Mouse (Mus musculus): Measurements from ENCODE around the gene Mlf1. TPM values are rescaled to one million over a fixed set of nuclear protein-coding genes. Genes with fewer than 3 reads are reported as not detected.

The Mlf1 gene
- total and polyA plus RNA-seq, 2 experiments from 2014 or later: 5.5 to 30.2 TPM

GRCm38 (mm10) chr3:67429338-67429998, 55.6 kb downstream of the Mlf1 start:
- 30% methylated on average over 8 of the region's 8 CpGs for WGBS
- Histone ChIP-seq H3K27ac (no peak overlapping the region), H3K27me3 (ENCODE audit: insufficient read depth, low read length) (no peaks in the 10 kb centered on the region), H3K4me2 (ENCODE audit: low read depth, low read length) (peak overlapping the region; percentile 63), H3K9ac (replicated peaks; ENCODE audit: low read length) (no peak overlapping the region), H3K36me3 (ENCODE audit: insufficient read depth, low read length) (peaks cover 16% of the 10 kb centered on the region; the same call in 1 of the 2 replicates), H3K9me3 (ENCODE audit: low read length) (no peaks in the 10 kb centered on the region), H3K4me3 (ENCODE audit: low read length) (peak overlapping the region; percentile 66), H3K4me1 (ENCODE audit: insufficient read depth, low read length) (0 out of 2 replicates have a peak, but pooled peaks cover 3% of the 10 kb centered on the region)
- peak; percentile 48 for TF ChIP-seq CTCF (IDR thresholded peaks at IDR 0.05; ENCODE audit: low read depth)
- peak; percentile 13 for DNase-seq (ENCODE audit: low spot score)
- ATAC-seq: peak; percentile 22

- Histone ChIP-seq H3K4me1 (ENCODE audit: insufficient read depth, low read length) (0 out of 2 replicates have a peak, but pooled peaks cover 3% of the 10 kb centered on the region), H3K4me2 (ENCODE audit: low read depth, low read length) (peak within 1 kb of the TSS; percentile 63), H3K4me3 (ENCODE audit: low read length) (peak within 1 kb of the TSS; percentile 66), H3K9me3 (ENCODE audit: low read length) (no peaks in the 10 kb centered on the region), H3K27ac (peak within 1 kb of the TSS; percentile 29; the same call in 1 of the 2 replicates), H3K27me3 (ENCODE audit: insufficient read depth, low read length) (no peaks in the 10 kb centered on the region), H3K9ac (replicated peaks; ENCODE audit: low read length) (peak within 1 kb of the TSS; percentile 71), H3K36me3 (ENCODE audit: insufficient read depth, low read length) (peaks cover 16% of the 10 kb centered on the region; the same call in 1 of the 2 replicates)
- WGBS: under 1% methylated on average over 24 of the region's 24 CpGs
- ATAC-seq (peak; percentile 97), DNase-seq (ENCODE audit: low spot score) (peak; percentile 93)
- peak; percentile 93 for TF ChIP-seq CTCF (IDR thresholded peaks at IDR 0.05; ENCODE audit: low read depth)
Observed at GRCm38 (mm10) chr3:67429999-67430380, 56.1 kb downstream of the Mlf1 start, which contains the start of gene Gfm1. Gene Gfm1 (plus strand): TSS chr3:67430096.

GRCm38 (mm10) chr3:67434011-67434410, 60.1 kb downstream of the Mlf1 start:
- Histone ChIP-seq H3K27ac (no peak overlapping the region), H3K36me3 (ENCODE audit: insufficient read depth, low read length) (peaks cover 28% of the 10 kb centered on the region), H3K4me1 (ENCODE audit: insufficient read depth, low read length) (0 out of 2 replicates have a peak, but pooled peaks cover 3% of the 10 kb centered on the region), H3K27me3 (ENCODE audit: insufficient read depth, low read length) (no peaks in the 10 kb centered on the region), H3K9me3 (ENCODE audit: low read length) (no peaks in the 10 kb centered on the region), H3K9ac (replicated peaks; ENCODE audit: low read length) (no peak overlapping the region), H3K4me2 (ENCODE audit: low read depth, low read length) (no peak overlapping the region), H3K4me3 (ENCODE audit: low read length) (no peak overlapping the region)
- DNase-seq (ENCODE audit: low spot score) (no peak), ATAC-seq (no peak)
- WGBS: 94% methylated on average over 6 of the region's 6 CpGs
- TF ChIP-seq CTCF (IDR thresholded peaks at IDR 0.05; ENCODE audit: low read depth): no peak

- Histone ChIP-seq H3K4me1 (ENCODE audit: insufficient read depth, low read length) (no peaks in the 10 kb centered on the region), H3K9me3 (ENCODE audit: low read length) (no peaks in the 10 kb centered on the region), H3K4me2 (ENCODE audit: low read depth, low read length) (no peak overlapping the region), H3K4me3 (ENCODE audit: low read length) (no peak overlapping the region), H3K9ac (replicated peaks; ENCODE audit: low read length) (no peak overlapping the region), H3K36me3 (ENCODE audit: insufficient read depth, low read length) (peaks cover 60% of the 10 kb centered on the region), H3K27me3 (ENCODE audit: insufficient read depth, low read length) (no peaks in the 10 kb centered on the region), H3K27ac (no peak overlapping the region)
- no peak for ATAC-seq
- peak; percentile 36 for TF ChIP-seq CTCF (IDR thresholded peaks at IDR 0.05; ENCODE audit: low read depth)
- no peak for DNase-seq (ENCODE audit: low spot score)
- 95% methylated on average over 2 of the region's 2 CpGs for WGBS
Observed at GRCm38 (mm10) chr3:67447143-67447542, 73.2 kb downstream of the Mlf1 start.

Other genes starting within 250 kb of the Mlf1 start
- not detected in 2 replicates for gene Gm17402, start 1.1 kb downstream of the Mlf1 start, total RNA-seq (2014; rRNA removed)
- gene Gm17402, start 1.1 kb downstream of the Mlf1 start, polyA plus RNA-seq (2015; fragmentation: Nextera tagmentation; extraction: Ambion mirVana): not detected in 2 replicates
- 27.8 and 30.5 TPM in 2 replicates for gene Gfm1, start 56.0 kb downstream of the Mlf1 start, total RNA-seq (2014; rRNA removed)
- 25.1 and 26.7 TPM in 2 replicates for gene Gfm1, start 56.0 kb downstream of the Mlf1 start, polyA plus RNA-seq (2015; fragmentation: Nextera tagmentation; extraction: Ambion mirVana)
- 71.7 and 78.3 TPM in 2 replicates for gene Lxn, start 89.8 kb downstream of the Mlf1 start, total RNA-seq (2014; rRNA removed)
- gene Lxn, start 89.8 kb downstream of the Mlf1 start, polyA plus RNA-seq (2015; fragmentation: Nextera tagmentation; extraction: Ambion mirVana): 201 and 213 TPM in 2 replicates
- 0.40 and 0.58 TPM in 2 replicates for gene Rarres1, start 141.4 kb downstream of the Mlf1 start, total RNA-seq (2014; rRNA removed)
- 2.7 and 3.4 TPM in 2 replicates for gene Rarres1, start 141.4 kb downstream of the Mlf1 start, polyA plus RNA-seq (2015; fragmentation: Nextera tagmentation; extraction: Ambion mirVana)
- 31.0 and 35.0 TPM in 2 replicates for gene Mfsd1, start 208.6 kb downstream of the Mlf1 start, total RNA-seq (2014; rRNA removed)
- 32.6 and 36.1 TPM in 2 replicates for gene Mfsd1, start 208.6 kb downstream of the Mlf1 start, polyA plus RNA-seq (2015; fragmentation: Nextera tagmentation; extraction: Ambion mirVana)

All from hindbrain, postnatal 0 days (tissue).